Mouse (Mus musculus) heart, embryonic 14.5 days (tissue): ENCODE measurements around the gene Pstpip1. TPM values are rescaled to one million over a fixed set of nuclear protein-coding genes. Genes with fewer than 3 reads are reported as not detected.

Experiments used
- ATAC-seq: fragments of 200-750 bp; cut with Nextera tagmentation; 2 replicates; pipeline ENCODE4 v1.8.0; 2017; ENCODE audit warnings: low read depth, moderate TSS enrichment; ENCODE audit not compliant: insufficient number of reproducible peaks, insufficient read depth, low FRiP score
- H3K27ac ChIP-seq, 2 experiments: fragments of 200-500 bp in 1 of 2; fragments of 300-500 bp in 1 of 2; sonication (generic) in 1 of 2; replicated peaks in 1 of 2; 2 replicates each; pipeline ENCODE4 v1.5.1; 2012 to 2014; ENCODE audit warnings: low read depth in 2 of 2, low read length in 2 of 2, control low read depth in 1 of 2, mild to moderate bottlenecking in 1 of 2, mixed read lengths in 1 of 2; ENCODE audit not compliant: control insufficient read depth in 1 of 2, insufficient read depth in 1 of 2
- H3K27me3 ChIP-seq: fragments of 300-500 bp; sonication (generic); 2 replicates; pipeline ENCODE4 v1.6.1; 2014; ENCODE audit warnings: mild to moderate bottlenecking, low read length, control low read depth; ENCODE audit not compliant: control insufficient read depth, insufficient read depth
- H3K36me3 ChIP-seq: fragments of 300-500 bp; sonication (generic); 2 replicates; pipeline ENCODE4 v1.6.1; 2014; ENCODE audit warnings: mild to moderate bottlenecking, control low read depth, low read length, mixed read lengths; ENCODE audit not compliant: control insufficient read depth, insufficient read depth
- H3K4me1 ChIP-seq, 2 experiments: fragments of 200-500 bp in 1 of 2; fragments of 300-500 bp in 1 of 2; sonication (generic) in 1 of 2; 2 replicates each; pipeline ENCODE4 v1.6.1; 2012 to 2014; ENCODE audit warnings: low read length in 2 of 2, control low read depth in 1 of 2, mixed read lengths in 1 of 2; ENCODE audit not compliant: control insufficient read depth in 2 of 2, insufficient read depth in 2 of 2
- H3K4me2 ChIP-seq: fragments of 300-500 bp; sonication (generic); 2 replicates; pipeline ENCODE4 v1.6.1; 2014; ENCODE audit warnings: mild to moderate bottlenecking, low read length
- H3K4me3 ChIP-seq, 2 experiments: fragments of 200-500 bp in 1 of 2; fragments of 300-500 bp in 1 of 2; sonication (generic) in 1 of 2; 2 replicates each; pipeline ENCODE4 v1.5.1; 2012 to 2014; ENCODE audit warnings: low read length in 2 of 2, mild to moderate bottlenecking in 2 of 2, control low read depth in 1 of 2, low read depth in 1 of 2, moderate library complexity in 1 of 2; ENCODE audit not compliant: control insufficient read depth in 1 of 2, insufficient read depth in 1 of 2
- H3K9ac ChIP-seq: fragments of 300-500 bp; sonication (generic); 2 replicates; pipeline ENCODE4 v1.6.1; 2014; ENCODE audit warnings: mild to moderate bottlenecking, low read length
- H3K9me3 ChIP-seq: fragments of 300-500 bp; sonication (generic); 2 replicates; pipeline ENCODE4 v1.6.1; 2016; ENCODE audit warnings: low read length, control low read depth; ENCODE audit not compliant: control insufficient read depth
- WGBS: fragments of 180-500 bp; shearing (Covaris S2); extraction: QIAGEN DNeasy Blood & Tissue Kit; methylation state at CpG from one replicate; pipeline ENCODE4 v1.1.7; 2014; 5-methylcytosine and 5-hydroxymethylcytosine counted together
- polyA plus RNA-seq: library from polyadenylated mRNA; unstranded; fragments of >200 nt; fragmentation: Nextera tagmentation; extraction: Ambion mirVana; gene quantifications from 2 replicates; pipeline ENCODE4 v1.2.1, GENCODE M21; 2014

Pstpip1 gene
- polyA plus RNA-seq, 1 experiment from 2014 or later: 0.55 TPM

GRCm38 (mm10) chr9:56167690-56168089 lies 77.9 kb downstream of the Pstpip1 start:
- ATAC-seq: no peak
- Histone ChIP-seq H3K27me3 (no peaks in the 10 kb centered on the region), H3K4me1 (no peaks in the 10 kb centered on the region), H3K9me3 (no peaks in the 10 kb centered on the region), H3K4me3 (no peak overlapping the region), H3K9ac (no peak overlapping the region), H3K27ac (no peak overlapping the region), H3K4me2 (no peak overlapping the region), H3K36me3 (no peaks in the 10 kb centered on the region)
- 72% methylated on average over 6 of the region's 6 CpGs for WGBS

GRCm38 (mm10) chr9:56175316-56175715 lies 85.6 kb downstream of the Pstpip1 start:
- ATAC-seq: no peak
- Histone ChIP-seq H3K27me3 (no peaks in the 10 kb centered on the region), H3K9ac (no peak overlapping the region), H3K4me2 (no peak overlapping the region), H3K4me3 (no peak overlapping the region), H3K9me3 (no peaks in the 10 kb centered on the region), H3K27ac (no peak overlapping the region), H3K36me3 (no peaks in the 10 kb centered on the region), H3K4me1 (peaks cover 0 to 3% of the 10 kb centered on the region in 2 experiments; a peak in 2 of 4 replicates)
- 86% methylated on average over 3 of the region's 3 CpGs for WGBS

GRCm38 (mm10) chr9:56177354-56177753 lies 87.6 kb downstream of the Pstpip1 start:
- Histone ChIP-seq H3K4me2 (no peak overlapping the region), H3K9me3 (no peaks in the 10 kb centered on the region), H3K9ac (no peak overlapping the region), H3K27ac (no peak overlapping the region), H3K4me1 (peaks cover 0 to 8% of the 10 kb centered on the region in 2 experiments; a peak in 2 of 4 replicates), H3K36me3 (no peaks in the 10 kb centered on the region), H3K27me3 (no peaks in the 10 kb centered on the region), H3K4me3 (no peak overlapping the region)
- 73% methylated on average over 4 of the region's 4 CpGs for WGBS
- ATAC-seq: no peak

Other genes starting within 250 kb of the Pstpip1 start
- gene Scaper, start 151.8 kb upstream of the Pstpip1 start, polyA plus RNA-seq: 8.8 and 9.0 TPM in 2 replicates
- gene 4930563M21Rik, start 79.4 kb upstream of the Pstpip1 start, polyA plus RNA-seq: not detected in 2 replicates
- gene Rcn2, start 48.1 kb upstream of the Pstpip1 start, polyA plus RNA-seq: 140 and 146 TPM in 2 replicates
- 469 and 487 TPM in 2 replicates for gene Tspan3, start 75.5 kb downstream of the Pstpip1 start, polyA plus RNA-seq